Mouse (Mus musculus): ENCODE data around the gene Mrpl43.

DNA sequence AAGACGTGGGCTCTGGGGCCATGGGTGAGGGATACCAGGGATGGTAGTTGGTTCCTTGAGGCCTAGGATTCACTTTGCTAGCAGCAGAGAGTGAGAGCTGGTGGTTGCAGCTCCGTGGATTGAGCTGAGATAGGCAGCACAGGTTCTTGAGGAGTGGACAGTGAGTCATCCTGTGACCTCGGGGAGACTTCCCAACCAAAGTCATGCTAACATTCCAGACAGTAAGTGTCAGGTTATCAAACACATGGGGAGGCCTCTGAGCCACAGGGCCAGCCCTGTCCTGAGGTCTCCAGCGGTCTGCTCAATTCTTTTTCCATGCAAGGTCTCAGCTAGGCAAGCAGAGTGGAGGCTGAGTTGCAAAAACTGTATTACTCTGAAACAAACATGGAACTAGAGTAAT, 4.4 kb upstream of the Mrpl43 start:
- no peak for TF ChIP-seq ZNF384 (IDR thresholded peaks at IDR 0.05; ENCODE audit: low read depth, low read length)
- TF ChIP-seq HCFC1 (IDR thresholded peaks at IDR 0.05; ENCODE audit: borderline replicate concordance, insufficient read depth, low read length), result no peak
- no peak for TF ChIP-seq CHD2 (IDR thresholded peaks at IDR 0.05; ENCODE audit: low read depth, low read length)
